Mouse (Mus musculus): ENCODE data around the gene Tuba1c.

GRCm38 (mm10) chr15:99082322-99082721 is 52.6 kb downstream of the Tuba1c start:
- TF ChIP-seq CTCF (IDR thresholded peaks at IDR 0.05; ENCODE audit: low read depth) (no peak), EP300 (IDR thresholded peaks at IDR 0.05; ENCODE audit: low read depth) (no peak)

Data from liver, embryonic 14.5 days (tissue).